Mouse (Mus musculus): ENCODE measurements around the gene Zcchc13. TPM values are rescaled to one million over a fixed set of nuclear protein-coding genes. Genes with fewer than 3 reads are reported as not detected.

Zcchc13 gene
- polyA plus RNA-seq (2012; ENCODE audit: low replicate concordance): not detected in 2 replicates

DNA sequence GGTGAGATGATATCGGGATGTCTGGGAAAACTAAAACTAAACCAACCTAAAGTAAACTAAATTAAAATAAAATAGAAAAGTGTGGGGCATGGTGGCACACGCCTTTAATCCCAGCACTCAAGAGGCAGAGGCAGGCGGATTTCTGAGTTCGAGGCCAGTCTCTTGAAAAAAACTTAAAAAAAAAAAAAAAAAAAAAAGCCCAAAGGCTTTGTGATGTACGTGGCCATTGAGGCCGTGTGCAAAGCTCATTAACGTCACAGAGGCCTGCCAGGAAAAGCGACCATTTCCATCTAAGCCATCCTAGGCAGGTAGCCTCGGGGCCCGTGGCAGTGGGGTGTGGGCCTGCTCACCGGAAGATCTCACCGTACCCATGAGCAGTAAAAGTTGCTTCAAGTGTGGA lies at the start of gene Zcchc13:
TSS of gene Zcchc13 (plus strand) at position 284 of the 400 bp plus-strand sequence.

Other genes with a start within 250 kb of the Zcchc13 start
- not detected in 2 replicates for gene Tsx, start 216.1 kb upstream of the Zcchc13 start, polyA plus RNA-seq (2012; ENCODE audit: low replicate concordance)
- gene Gm26992, start 208.6 kb upstream of the Zcchc13 start, polyA plus RNA-seq (2012; ENCODE audit: low replicate concordance): not detected in 2 replicates
- 0.13 and 0.16 TPM in 2 replicates for gene Slc16a2, start 191.4 kb downstream of the Zcchc13 start, polyA plus RNA-seq (2012; ENCODE audit: low replicate concordance)